Mouse (Mus musculus): ENCODE results near the gene Snapc3. TPM values are rescaled to one million over a fixed set of nuclear protein-coding genes. Genes with fewer than 3 reads are reported as not detected.

The Snapc3 gene
- polyA plus RNA-seq (2015; fragmentation: Nextera tagmentation; extraction: Ambion mirVana), result 39.9 and 41.5 TPM in 2 replicates

GRCm38 (mm10) chr4:83417160-83417819 is at the start of gene Snapc3:
Gene Snapc3 (plus strand): TSS chr4:83417724.
- H3K9me3 ChIP-seq, result no peaks in the 10 kb centered on the region
- H3K36me3 ChIP-seq, result no peaks in the 10 kb centered on the region
- peak; percentile 100 for ATAC-seq (ENCODE audit: borderline replicate concordance, extremely low read depth, low FRiP score, low TSS enrichment)
- WGBS, result under 1% methylated on average over 41 of the region's 41 CpGs
- H3K27ac ChIP-seq, result peak within 1 kb of the TSS; percentile 85
- peaks cover 14% of the 10 kb centered on the region for H3K4me1 ChIP-seq
- peak within 1 kb of the TSS; percentile 96 for H3K4me3 ChIP-seq
- peak within 1 kb of the TSS; percentile 92 for H3K9ac ChIP-seq
- no peaks in the 10 kb centered on the region for H3K27me3 ChIP-seq
- H3K4me2 ChIP-seq, result peak within 1 kb of the TSS; percentile 63

DNA sequence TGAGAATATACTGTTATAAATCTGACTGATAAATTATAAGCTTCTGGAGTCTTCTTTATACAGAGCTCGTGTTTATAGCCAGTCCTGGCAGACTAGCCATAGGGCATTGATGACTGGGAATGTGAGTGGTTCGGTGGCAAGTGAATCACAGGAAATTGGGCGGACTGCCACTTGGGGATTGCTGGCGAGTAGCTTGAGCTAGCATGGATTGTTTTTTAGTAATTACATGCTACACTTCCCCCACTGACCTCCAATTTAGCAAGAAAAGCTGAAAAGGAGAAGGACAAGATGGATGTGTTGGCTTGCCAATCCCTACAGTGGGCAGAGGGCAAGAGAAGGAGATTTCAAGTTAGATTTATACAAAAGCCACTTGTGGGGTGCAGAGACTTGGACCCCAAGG is 44.1 kb upstream of the Snapc3 start:
- WGBS, result 59% methylated on average over 4 of the region's 4 CpGs
- Histone ChIP-seq H3K27me3 (no peaks in the 10 kb centered on the region), H3K4me2 (no peak overlapping the region), H3K9me3 (no peaks in the 10 kb centered on the region), H3K9ac (no peak overlapping the region), H3K4me3 (no peak overlapping the region), H3K36me3 (no peaks in the 10 kb centered on the region), H3K4me1 (no peaks in the 10 kb centered on the region), H3K27ac (no peak overlapping the region)
- no peak for ATAC-seq (ENCODE audit: borderline replicate concordance, extremely low read depth, low FRiP score, low TSS enrichment)

- Histone ChIP-seq H3K4me3 (no peak overlapping the region), H3K4me1 (0 out of 2 replicates have a peak, but pooled peaks cover 3% of the 10 kb centered on the region), H3K9ac (no peak overlapping the region), H3K4me2 (no peak overlapping the region), H3K36me3 (no peaks in the 10 kb centered on the region), H3K9me3 (no peaks in the 10 kb centered on the region), H3K27ac (no peak overlapping the region), H3K27me3 (no peaks in the 10 kb centered on the region)
- WGBS, result 84% methylated on average over 6 of the region's 6 CpGs
- no peak for ATAC-seq (ENCODE audit: borderline replicate concordance, extremely low read depth, low FRiP score, low TSS enrichment)
Observed at GRCm38 (mm10) chr4:83375650-83376049, 41.9 kb upstream of the Snapc3 start.

GRCm38 (mm10) chr4:83376461-83377015 is 41.0 kb upstream of the Snapc3 start:
- no peak overlapping the region for H3K27ac ChIP-seq
- no peak overlapping the region for H3K9ac ChIP-seq
- ATAC-seq (ENCODE audit: borderline replicate concordance, extremely low read depth, low FRiP score, low TSS enrichment), result no peak
- H3K9me3 ChIP-seq, result no peaks in the 10 kb centered on the region
- H3K4me1 ChIP-seq, result 0 out of 2 replicates have a peak, but pooled peaks cover 3% of the 10 kb centered on the region
- H3K36me3 ChIP-seq, result no peaks in the 10 kb centered on the region
- no peak overlapping the region for H3K4me2 ChIP-seq
- H3K4me3 ChIP-seq, result no peak overlapping the region
- WGBS, result 54% methylated on average over 7 of the region's 7 CpGs
- no peaks in the 10 kb centered on the region for H3K27me3 ChIP-seq

DNA sequence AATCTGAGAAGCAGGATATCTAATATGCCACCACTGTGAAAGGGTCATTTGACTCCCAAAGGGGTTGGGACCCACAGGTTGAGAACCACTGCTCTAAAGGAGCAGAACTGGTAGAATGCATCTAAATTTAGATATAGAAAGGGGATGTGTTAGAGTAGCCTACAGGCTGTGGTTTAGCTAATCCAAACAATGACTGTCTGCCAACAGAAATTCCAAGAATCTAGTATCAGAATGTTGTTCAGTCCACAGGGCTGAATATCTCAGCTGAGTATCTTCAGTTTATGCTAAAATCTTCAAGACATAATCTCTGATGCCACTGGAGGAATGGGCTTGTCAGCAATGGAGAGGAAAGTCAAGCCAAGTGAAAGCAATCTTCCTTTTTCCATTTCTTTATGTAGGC is 38.5 kb upstream of the Snapc3 start:
- H3K9ac ChIP-seq, result no peak overlapping the region
- H3K27me3 ChIP-seq, result no peaks in the 10 kb centered on the region
- no peak for ATAC-seq (ENCODE audit: borderline replicate concordance, extremely low read depth, low FRiP score, low TSS enrichment)
- no peak overlapping the region for H3K4me3 ChIP-seq
- no peak overlapping the region for H3K27ac ChIP-seq
- no peaks in the 10 kb centered on the region for H3K9me3 ChIP-seq
- H3K4me2 ChIP-seq, result no peak overlapping the region
- H3K4me1 ChIP-seq, result 0 out of 2 replicates have a peak, but pooled peaks cover 3% of the 10 kb centered on the region
- H3K36me3 ChIP-seq, result no peaks in the 10 kb centered on the region

GRCm38 (mm10) chr4:83379746-83380145 is 37.8 kb upstream of the Snapc3 start:
- 0 out of 2 replicates have a peak, but pooled peaks cover 3% of the 10 kb centered on the region for H3K4me1 ChIP-seq
- H3K27me3 ChIP-seq, result no peaks in the 10 kb centered on the region
- no peak overlapping the region for H3K4me3 ChIP-seq
- no peak for ATAC-seq (ENCODE audit: borderline replicate concordance, extremely low read depth, low FRiP score, low TSS enrichment)
- 86% methylated on average over 6 of the region's 6 CpGs for WGBS
- H3K9ac ChIP-seq, result no peak overlapping the region
- H3K27ac ChIP-seq, result no peak overlapping the region
- no peaks in the 10 kb centered on the region for H3K9me3 ChIP-seq
- no peaks in the 10 kb centered on the region for H3K36me3 ChIP-seq
- H3K4me2 ChIP-seq, result no peak overlapping the region

- no peak overlapping the region for H3K27ac ChIP-seq
- H3K9me3 ChIP-seq, result no peaks in the 10 kb centered on the region
- no peaks in the 10 kb centered on the region for H3K27me3 ChIP-seq
- H3K4me1 ChIP-seq, result 0 out of 2 replicates have a peak, but pooled peaks cover 3% of the 10 kb centered on the region
- no peaks in the 10 kb centered on the region for H3K36me3 ChIP-seq
- no peak overlapping the region for H3K4me3 ChIP-seq
- WGBS, result 71% methylated on average over 4 of the region's 4 CpGs
- H3K4me2 ChIP-seq, result no peak overlapping the region
- ATAC-seq (ENCODE audit: borderline replicate concordance, extremely low read depth, low FRiP score, low TSS enrichment), result no peak
- H3K9ac ChIP-seq, result no peak overlapping the region
Observed at GRCm38 (mm10) chr4:83380266-83380665, 37.3 kb upstream of the Snapc3 start.

DNA sequence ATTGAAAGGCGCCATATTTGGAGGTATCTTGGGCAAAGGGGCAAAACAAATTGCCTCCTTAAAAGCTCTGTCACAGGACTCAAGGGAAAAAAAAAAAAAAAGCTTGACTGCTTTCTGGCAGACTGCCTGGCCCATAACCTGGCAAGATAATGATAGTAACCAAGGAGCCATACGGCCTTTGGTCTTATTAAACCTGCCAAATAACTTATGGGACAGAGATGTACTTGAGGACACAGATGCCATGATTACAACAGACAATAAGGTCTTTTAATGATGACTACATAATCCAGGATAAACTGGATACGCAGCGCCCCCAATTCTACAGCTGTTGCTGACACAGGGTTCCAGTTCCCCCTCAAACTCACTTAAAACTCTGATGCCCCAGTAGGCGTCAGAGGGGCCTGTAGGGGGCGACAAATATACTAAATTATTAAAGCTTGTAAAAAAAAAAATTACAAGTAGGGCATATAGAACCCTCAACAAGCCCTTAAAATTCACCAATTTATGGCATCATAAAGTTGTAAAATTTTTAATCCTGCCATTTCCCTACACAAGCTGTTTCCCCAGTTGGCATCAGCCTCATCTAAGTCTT is 33.5 kb upstream of the Snapc3 start:
- no peaks in the 10 kb centered on the region for H3K4me1 ChIP-seq
- ATAC-seq (ENCODE audit: borderline replicate concordance, extremely low read depth, low FRiP score, low TSS enrichment), result no peak
- 55% methylated on average over 6 of the region's 6 CpGs for WGBS

DNA sequence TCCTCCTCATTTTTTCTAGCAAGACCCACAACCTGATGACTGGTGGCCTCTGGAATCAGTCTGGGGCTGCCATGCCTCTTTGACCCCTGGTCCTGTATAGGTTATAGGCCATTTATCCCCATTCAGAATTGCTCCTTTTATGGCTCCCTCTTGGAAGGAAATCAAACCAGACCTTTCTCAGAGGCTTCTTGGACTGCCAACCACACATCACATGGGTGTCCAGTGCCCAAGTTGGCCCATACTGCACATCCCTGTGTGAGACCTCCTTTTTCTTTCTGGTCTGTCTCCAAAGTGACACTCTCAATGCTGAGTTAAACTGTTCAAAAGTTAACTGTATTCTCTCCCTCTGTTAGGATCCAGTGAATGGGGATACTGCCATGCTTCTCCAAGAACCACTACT is 32.4 kb upstream of the Snapc3 start:
- no peaks in the 10 kb centered on the region for H3K4me1 ChIP-seq
- no peak overlapping the region for H3K27ac ChIP-seq
- no peak overlapping the region for H3K4me2 ChIP-seq
- no peaks in the 10 kb centered on the region for H3K36me3 ChIP-seq
- H3K9ac ChIP-seq, result no peak overlapping the region
- ATAC-seq (ENCODE audit: borderline replicate concordance, extremely low read depth, low FRiP score, low TSS enrichment), result no peak
- no peaks in the 10 kb centered on the region for H3K9me3 ChIP-seq
- H3K27me3 ChIP-seq, result no peaks in the 10 kb centered on the region
- no peak overlapping the region for H3K4me3 ChIP-seq

More for the DNA sequence above, 33.5 kb upstream of the Snapc3 start:
- Histone ChIP-seq H3K36me3 (no peaks in the 10 kb centered on the region), H3K9me3 (no peaks in the 10 kb centered on the region), H3K4me2 (no peak overlapping the region), H3K4me3 (no peak overlapping the region), H3K27me3 (no peaks in the 10 kb centered on the region), H3K9ac (no peak overlapping the region), H3K27ac (no peak overlapping the region)

DNA sequence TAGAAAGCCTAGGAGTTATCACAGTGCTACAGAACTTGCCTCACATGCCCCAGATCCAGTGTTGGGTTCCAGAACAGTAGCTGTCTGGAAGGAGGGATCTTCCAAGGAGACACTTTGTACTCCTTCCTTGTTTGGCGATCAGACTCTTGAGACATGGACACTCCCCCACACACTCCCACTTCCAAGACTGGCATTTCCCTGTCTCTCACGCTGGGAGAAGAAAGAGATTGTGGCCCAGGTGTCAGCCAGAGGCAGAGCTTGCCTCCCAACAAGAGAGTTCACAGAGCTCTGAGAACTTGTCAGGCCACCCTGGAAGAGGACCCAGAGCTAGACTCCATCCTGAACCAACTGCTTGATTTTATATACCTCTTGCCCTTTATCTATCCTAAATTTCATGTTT is 27.0 kb upstream of the Snapc3 start:
- Histone ChIP-seq H3K4me3 (no peak overlapping the region), H3K27me3 (no peaks in the 10 kb centered on the region), H3K27ac (no peak overlapping the region), H3K9ac (no peak overlapping the region), H3K4me1 (no peaks in the 10 kb centered on the region), H3K36me3 (no peaks in the 10 kb centered on the region), H3K4me2 (no peak overlapping the region), H3K9me3 (no peaks in the 10 kb centered on the region)
- 14% methylated on average over 2 of the region's 2 CpGs for WGBS
- no peak for ATAC-seq (ENCODE audit: borderline replicate concordance, extremely low read depth, low FRiP score, low TSS enrichment)

GRCm38 (mm10) chr4:83391956-83392355 is 25.6 kb upstream of the Snapc3 start:
- Histone ChIP-seq H3K4me3 (no peak overlapping the region), H3K27me3 (no peaks in the 10 kb centered on the region), H3K4me2 (no peak overlapping the region), H3K9ac (no peak overlapping the region), H3K36me3 (no peaks in the 10 kb centered on the region), H3K4me1 (no peaks in the 10 kb centered on the region), H3K27ac (no peak overlapping the region), H3K9me3 (no peaks in the 10 kb centered on the region)
- no peak for ATAC-seq (ENCODE audit: borderline replicate concordance, extremely low read depth, low FRiP score, low TSS enrichment)
- 26% methylated on average over 3 of the region's 3 CpGs for WGBS

DNA sequence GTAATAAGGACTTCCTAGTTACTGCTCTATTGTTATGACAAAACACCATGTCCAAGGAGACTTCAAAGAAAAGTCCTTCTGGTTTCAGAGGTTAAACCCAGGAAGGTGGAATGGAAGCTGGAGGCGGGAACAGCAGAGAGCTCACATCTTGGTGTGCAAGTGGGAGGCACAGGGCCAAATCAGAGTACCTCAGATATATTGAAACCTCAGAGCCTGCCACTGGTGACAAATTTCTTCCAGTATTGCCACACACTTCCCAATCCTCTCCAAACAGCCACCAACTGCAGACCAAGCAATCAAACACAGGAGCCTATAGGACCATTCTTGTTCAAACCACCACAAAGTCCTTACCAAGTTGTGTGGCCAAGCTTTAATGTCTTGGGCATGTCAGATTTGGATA is 23.8 kb upstream of the Snapc3 start:
- no peaks in the 10 kb centered on the region for H3K9me3 ChIP-seq
- H3K9ac ChIP-seq, result no peak overlapping the region
- H3K27me3 ChIP-seq, result no peaks in the 10 kb centered on the region
- no peak for ATAC-seq (ENCODE audit: borderline replicate concordance, extremely low read depth, low FRiP score, low TSS enrichment)
- H3K4me1 ChIP-seq, result no peaks in the 10 kb centered on the region
- H3K4me2 ChIP-seq, result no peak overlapping the region
- H3K36me3 ChIP-seq, result no peaks in the 10 kb centered on the region
- H3K27ac ChIP-seq, result no peak overlapping the region
- no peak overlapping the region for H3K4me3 ChIP-seq
- WGBS, result 65% methylated on average over 1 of the region's 1 CpGs
